Mouse (Mus musculus) MEL (cell line): Measurements from ENCODE around the gene Tnpo1. TPM values are rescaled to one million over a fixed set of nuclear protein-coding genes. Genes with fewer than 3 reads are reported as not detected.
A peak's percentile ranks its signal among the peaks of the same experiment; 100 is the strongest.
"Not testable (repeated sequence)": the region's sequence is repeated elsewhere in the genome, so short reads cannot be mapped to it uniquely, and the experiment has no call there.

Experiments
- DNase-seq: peaks from one replicate; pipeline ENCODE4 v3.0.0; 2011; ENCODE audit warnings: low read depth, low spot score
- H3K27ac ChIP-seq: 2 replicates; pipeline ENCODE4 v1.5.1; 2012; ENCODE audit warnings: low read depth, mild to moderate bottlenecking, control low read depth, low read length, moderate library complexity; ENCODE audit not compliant: control insufficient read depth
- H3K27me3 ChIP-seq, 2 experiments: fragments of 150-350 bp in 1 of 2; sonication (generic) in 1 of 2; 2 replicates each; pipeline ENCODE4 v1.6.1; 2012; ENCODE audit warnings: low read length in 2 of 2, mild to moderate bottlenecking in 2 of 2, improper control_type of control experiment in 1 of 2, moderate library complexity in 1 of 2; ENCODE audit not compliant: insufficient read depth in 2 of 2, control insufficient read depth in 1 of 2
- H3K36me3 ChIP-seq, 2 experiments: 2 replicates each; pipeline ENCODE4 v1.6.1; 2012 to 2014; ENCODE audit warnings: low read length in 2 of 2, improper control_type of control experiment in 1 of 2, inconsistent platforms in 1 of 2, mild to moderate bottlenecking in 1 of 2; ENCODE audit not compliant: insufficient read depth in 2 of 2, control insufficient read depth in 1 of 2
- H3K4me1 ChIP-seq, 2 experiments: fragments of 150-350 bp in 1 of 2; sonication (generic) in 1 of 2; 2 replicates each; pipeline ENCODE4 v1.6.1; 2012; ENCODE audit warnings: low read length in 2 of 2, improper control_type of control experiment in 1 of 2, mild to moderate bottlenecking in 1 of 2; ENCODE audit not compliant: insufficient read depth in 2 of 2, control insufficient read depth in 1 of 2
- H3K4me3 ChIP-seq, 2 experiments: fragments of 150-350 bp in 1 of 2; sonication (generic) in 1 of 2; 2 replicates each; pipeline ENCODE4 v1.5.1; 2012; ENCODE audit warnings: low read depth in 2 of 2, low read length in 2 of 2, mild to moderate bottlenecking in 2 of 2, moderate library complexity in 2 of 2, control low read depth in 1 of 2, improper control_type of control experiment in 1 of 2; ENCODE audit not compliant: control insufficient read depth in 1 of 2, insufficient read depth in 1 of 2
- H3K79me2 ChIP-seq: 2 replicates; pipeline ENCODE4 v1.6.1; 2012; ENCODE audit warnings: mild to moderate bottlenecking, low read length, moderate library complexity; ENCODE audit not compliant: control insufficient read depth, poor library complexity, insufficient read depth
- H3K9ac ChIP-seq: 2 replicates; pipeline ENCODE4 v1.6.1; 2012; ENCODE audit warnings: low read depth, mild to moderate bottlenecking, control low read depth, low read length, moderate library complexity; ENCODE audit not compliant: control insufficient read depth, poor library complexity, severe bottlenecking
- H3K9me3 ChIP-seq: fragments of 150-350 bp; sonication (generic); replicated peaks from 2 replicates; pipeline ENCODE4 v1.6.1; 2012; ENCODE audit warnings: mild to moderate bottlenecking, low read length, improper control_type of control experiment, moderate library complexity; ENCODE audit not compliant: insufficient read depth
- BHLHE40 ChIP-seq: IDR thresholded peaks from 2 replicates; pipeline ENCODE4 v1.6.1; 2012; ENCODE audit warnings: low read depth, mild to moderate bottlenecking, inconsistent platforms, low read length, improper control_type of control experiment, borderline replicate concordance
- CHD1 ChIP-seq: IDR thresholded peaks from 2 replicates; pipeline ENCODE4 v1.6.1; 2012; ENCODE audit warnings: low read depth, mild to moderate bottlenecking, inconsistent platforms, low read length, improper control_type of control experiment
- GABPA ChIP-seq: IDR thresholded peaks from 2 replicates; pipeline ENCODE4 v1.6.1; 2012; ENCODE audit warnings: low read depth, mild to moderate bottlenecking, inconsistent platforms, low read length, improper control_type of control experiment, moderate library complexity
- HCFC1 ChIP-seq: IDR thresholded peaks from 2 replicates; pipeline ENCODE4 v1.6.1; 2012; ENCODE audit warnings: low read depth, mild to moderate bottlenecking, inconsistent platforms, low read length, improper control_type of control experiment, moderate library complexity
- JUND ChIP-seq: IDR thresholded peaks from 2 replicates; pipeline ENCODE4 v1.6.1; 2011; ENCODE audit warnings: low read depth, mild to moderate bottlenecking, improper control_type of control experiment, low read length
- KAT2A ChIP-seq: conservative IDR thresholded peaks from 2 replicates; pipeline ENCODE4 v1.6.1; 2012; ENCODE audit warnings: low read depth, low read length, improper control_type of control experiment, inconsistent platforms
- MAX ChIP-seq: IDR thresholded peaks from 2 replicates; pipeline ENCODE4 v1.6.1; 2011; ENCODE audit warnings: low read length, improper control_type of control experiment
- MEF2A ChIP-seq: IDR thresholded peaks from 2 replicates; pipeline ENCODE4 v1.6.1; 2014; ENCODE audit warnings: low read depth, mild to moderate bottlenecking, inconsistent platforms, low read length, improper control_type of control experiment; ENCODE audit not compliant: poor library complexity, insufficient replicate concordance, severe bottlenecking; ENCODE audit errors: extremely low read depth
- MYB ChIP-seq: IDR thresholded peaks from 2 replicates; pipeline ENCODE4 v1.6.1; 2011; ENCODE audit warnings: mild to moderate bottlenecking, low read depth, low read length, improper control_type of control experiment
- MYC ChIP-seq: IDR thresholded peaks from 2 replicates; pipeline ENCODE4 v1.6.1; 2011; ENCODE audit warnings: low read depth, mild to moderate bottlenecking, low read length, improper control_type of control experiment, moderate library complexity
- NRF1 ChIP-seq: IDR thresholded peaks from 2 replicates; pipeline ENCODE4 v1.6.1; 2014; ENCODE audit warnings: low read depth, mild to moderate bottlenecking, inconsistent platforms, low read length, improper control_type of control experiment, moderate library complexity; ENCODE audit not compliant: poor library complexity, insufficient read depth, severe bottlenecking
- POLR2A ChIP-seq, 2 experiments: IDR thresholded peaks; 2 replicates each; pipeline ENCODE4 v1.6.1; 2011 to 2012; ENCODE audit warnings: low read length in 2 of 2, mild to moderate bottlenecking in 2 of 2, control low read depth in 1 of 2, improper control_type of control experiment in 1 of 2, low read depth in 1 of 2, moderate library complexity in 1 of 2; ENCODE audit not compliant: control insufficient read depth in 1 of 2, insufficient read depth in 1 of 2, poor library complexity in 1 of 2
- POLR2AphosphoS5 ChIP-seq: IDR thresholded peaks from 2 replicates; pipeline ENCODE4 v1.6.1; 2012; ENCODE audit warnings: low read depth, borderline replicate concordance, mild to moderate bottlenecking, inconsistent platforms, low read length, moderate library complexity, mixed read lengths
- RAD21 ChIP-seq: IDR thresholded peaks from 2 replicates; pipeline ENCODE4 v1.6.1; 2011; ENCODE audit warnings: mild to moderate bottlenecking, low read depth, low read length, improper control_type of control experiment
- RCOR1 ChIP-seq: IDR thresholded peaks from 2 replicates; pipeline ENCODE4 v1.6.1; 2012; ENCODE audit warnings: low read depth, mild to moderate bottlenecking, inconsistent platforms, low read length, improper control_type of control experiment
- SMC3 ChIP-seq: IDR thresholded peaks from 2 replicates; pipeline ENCODE4 v1.6.1; 2011; ENCODE audit warnings: low read depth, low read length, improper control_type of control experiment
- TCF12 ChIP-seq: IDR thresholded peaks from 2 replicates; pipeline ENCODE4 v1.6.1; 2014; ENCODE audit warnings: low read depth, mild to moderate bottlenecking, inconsistent platforms, low read length, improper control_type of control experiment, moderate library complexity
- UBTF ChIP-seq: IDR thresholded peaks from 2 replicates; pipeline ENCODE4 v1.6.1; 2012; ENCODE audit warnings: low read depth, mild to moderate bottlenecking, inconsistent platforms, low read length, improper control_type of control experiment, moderate library complexity, borderline replicate concordance; ENCODE audit not compliant: insufficient read depth
- USF2 ChIP-seq, 2 experiments: IDR thresholded peaks; 2 replicates each; pipeline ENCODE4 v1.6.1; 2011 to 2012; ENCODE audit warnings: improper control_type of control experiment in 2 of 2, low read length in 2 of 2, borderline replicate concordance in 1 of 2, inconsistent platforms in 1 of 2, low read depth in 1 of 2, mild to moderate bottlenecking in 1 of 2; ENCODE audit not compliant: insufficient read depth in 1 of 2
- ZNF384 ChIP-seq: IDR thresholded peaks from 2 replicates; pipeline ENCODE4 v1.6.1; 2012; ENCODE audit warnings: low read depth, mild to moderate bottlenecking, inconsistent platforms, low read length, improper control_type of control experiment
- polyA plus RNA-seq, 2 experiments: library from polyadenylated mRNA; stranded (reverse) in 1 of 2; unstranded in 1 of 2; fragments of >175 nt in 1 of 2; fragments of >200 nt in 1 of 2; gene quantifications; 2 replicates each; pipeline versions ENCODE4 v1.2.1 to v1.2.4; 2012; ENCODE audit warnings: low replicate concordance in 2 of 2, low read depth in 1 of 2; ENCODE audit not compliant: insufficient read length in 2 of 2, insufficient read depth in 1 of 2, missing spikeins in 1 of 2
- total RNA-seq: library from RNA; depleted of rRNA; stranded (reverse); fragments of 300-350 nt; gene quantifications from 2 replicates; pipeline ENCODE4 v1.2.3, GENCODE M21; 2012

The Tnpo1 gene
- total and polyA plus RNA-seq, 3 experiments, result 48.0 to 123 (median 89.6) TPM

- not testable (repeated sequence) for DNase-seq, H3K79me2 ChIP-seq, H3K4me3 ChIP-seq, H3K4me1 ChIP-seq, H3K36me3 ChIP-seq, H3K27me3 ChIP-seq, H3K27ac ChIP-seq, H3K9ac ChIP-seq, H3K9me3 ChIP-seq
- TF ChIP-seq ZNF384, result peak; percentile 54
These were observed 97.2 kb downstream of the Tnpo1 start for GRCm38 (mm10) chr13:98829026-98829425.

GRCm38 (mm10) chr13:98825574-98825973 lies 100.6 kb downstream of the Tnpo1 start:
- Histone ChIP-seq H3K9ac (no peak overlapping the region), H3K79me2 (no peaks in the 10 kb centered on the region), H3K4me3 (no peak overlapping the region), H3K36me3 (no peaks in the 10 kb centered on the region; a peak in 1 of 4 replicates), H3K27me3 (no peaks in the 10 kb centered on the region), H3K9me3 (no peaks in the 10 kb centered on the region), H3K4me1 (no peaks in the 10 kb centered on the region), H3K27ac (no peak overlapping the region)
- TF ChIP-seq MYC, result no peak
- TF ChIP-seq ZNF384, result no peak
- no peak for TF ChIP-seq RAD21
- TF ChIP-seq JUND, result no peak
- TF ChIP-seq POLR2A (IDR thresholded peaks at IDR 0.05; ENCODE audit: control insufficient read depth in 1 of 2, insufficient read depth in 1 of 2, low read depth in 1 of 2, low read length in 2 of 2, poor library complexity in 1 of 2), result no peak
- no peak for TF ChIP-seq KAT2A
- TF ChIP-seq GABPA, result no peak
- no peak for TF ChIP-seq TCF12
- TF ChIP-seq HCFC1, result no peak
- no peak for TF ChIP-seq SMC3
- no peak for TF ChIP-seq CHD1
- TF ChIP-seq UBTF, result no peak
- no peak for TF ChIP-seq RCOR1
- no peak for DNase-seq

GRCm38 (mm10) chr13:98819094-98819493 lies 107.1 kb downstream of the Tnpo1 start:
- H3K4me1 ChIP-seq, result peaks cover 0 to 4% of the 10 kb centered on the region in 2 experiments; a peak in 1 of 4 replicates
- peaks cover 0 to 3% of the 10 kb centered on the region in 2 experiments; a peak in 1 of 4 replicates for H3K36me3 ChIP-seq
- no peaks in the 10 kb centered on the region for H3K9me3 ChIP-seq
- TF ChIP-seq USF2 (IDR thresholded peaks at IDR 0.05; ENCODE audit: borderline replicate concordance in 1 of 2, insufficient read depth in 1 of 2, low read depth in 1 of 2, low read length in 2 of 2) (no peak), NRF1 (no peak), BHLHE40 (no peak), POLR2AphosphoS5 (no peak), MYB (no peak), JUND (no peak), MAX (no peak), UBTF (no peak), POLR2A (IDR thresholded peaks at IDR 0.05; ENCODE audit: control insufficient read depth in 1 of 2, insufficient read depth in 1 of 2, low read depth in 1 of 2, low read length in 2 of 2, poor library complexity in 1 of 2) (no peak), MEF2A (no peak), MYC (no peak)
- H3K9ac ChIP-seq, result no peak overlapping the region
- peaks cover 9% of the 10 kb centered on the region for H3K79me2 ChIP-seq
- no peak overlapping the region for H3K27ac ChIP-seq
- H3K27me3 ChIP-seq, result no peaks in the 10 kb centered on the region
- no peak for DNase-seq
- no peak overlapping the region for H3K4me3 ChIP-seq
